Mouse (Mus musculus): ENCODE measurements around the gene Rab44. TPM values are rescaled to one million over a fixed set of nuclear protein-coding genes. Genes with fewer than 3 reads are reported as not detected.
"Not testable (repeated sequence)": the region's sequence is repeated elsewhere in the genome, so short reads cannot be mapped to it uniquely, and the experiment has no call there.

Rab44 gene
- polyA plus RNA-seq, 2 experiments = 3.7 to 12.8 TPM

- WGBS (ENCODE audit: insufficient replicate concordance) = 83% methylated on average over 24 of the region's 24 CpGs
- no peak for TF ChIP-seq EP300 (IDR thresholded peaks at IDR 0.05; ENCODE audit: low read depth)
- TF ChIP-seq CTCF (IDR thresholded peaks at IDR 0.05; ENCODE audit: low read depth) = no peak
- no peak overlapping the region for H3K4me2 ChIP-seq (ENCODE audit: low read depth)
- no peak overlapping the region for H3K9ac ChIP-seq (replicated peaks)
- peaks cover 1 to 4% of the 10 kb centered on the region in 2 experiments; a peak in 2 of 4 replicates for H3K4me1 ChIP-seq (replicated peaks; ENCODE audit: control insufficient read depth in 2 of 2, insufficient read depth in 2 of 2, low read length in 1 of 2)
- DNase-seq (ENCODE audit: low read depth in 3 of 3, low spot score in 3 of 3) (no peak), ATAC-seq (ENCODE audit: insufficient read depth) (no peak)
- H3K27ac ChIP-seq = no peak overlapping the region
- no peak overlapping the region for H3K4me3 ChIP-seq (ENCODE audit: insufficient read depth in 1 of 2, low read depth in 2 of 2, low read length in 2 of 2)
- H3K27me3 ChIP-seq (ENCODE audit: control insufficient read depth, insufficient read depth, low read length) = peaks cover 18% of the 10 kb centered on the region
- H3K9me3 ChIP-seq (ENCODE audit: control insufficient read depth, low read length) = no peaks in the 10 kb centered on the region
- no peaks in the 10 kb centered on the region for H3K36me3 ChIP-seq (replicated peaks; ENCODE audit: control insufficient read depth, insufficient read depth, low read depth)
Measured at GRCm38 (mm10) chr17:29098291-29098690, 15.7 kb upstream of the Rab44 start.

GRCm38 (mm10) chr17:29099076-29099475 is 14.9 kb upstream of the Rab44 start:
- Histone ChIP-seq H3K9ac (replicated peaks) (no peak overlapping the region), H3K4me2 (ENCODE audit: low read depth) (no peak overlapping the region), H3K4me1 (replicated peaks; ENCODE audit: control insufficient read depth in 2 of 2, insufficient read depth in 2 of 2, low read length in 1 of 2) (peaks cover 1 to 4% of the 10 kb centered on the region in 2 experiments; a peak in 2 of 4 replicates), H3K9me3 (ENCODE audit: control insufficient read depth, low read length) (no peaks in the 10 kb centered on the region), H3K27ac (no peak overlapping the region), H3K4me3 (ENCODE audit: insufficient read depth in 1 of 2, low read depth in 2 of 2, low read length in 2 of 2) (no peak overlapping the region), H3K27me3 (ENCODE audit: control insufficient read depth, insufficient read depth, low read length) (peaks cover 10% of the 10 kb centered on the region), H3K36me3 (replicated peaks; ENCODE audit: control insufficient read depth, insufficient read depth, low read depth) (no peaks in the 10 kb centered on the region)
- no peak for ATAC-seq (ENCODE audit: insufficient read depth)
- DNase-seq (ENCODE audit: low read depth in 3 of 3, low spot score in 3 of 3) = no peak
- WGBS (ENCODE audit: insufficient replicate concordance) = 35% methylated on average over 8 of the region's 8 CpGs
- TF ChIP-seq CTCF (IDR thresholded peaks at IDR 0.05; ENCODE audit: low read depth) (no peak), EP300 (IDR thresholded peaks at IDR 0.05; ENCODE audit: low read depth) (no peak)

- ATAC-seq (ENCODE audit: insufficient read depth) (no peak), DNase-seq (ENCODE audit: low read depth in 3 of 3, low spot score in 3 of 3) (no peak)
- Histone ChIP-seq H3K4me1 (replicated peaks; ENCODE audit: control insufficient read depth in 2 of 2, insufficient read depth in 2 of 2, low read length in 1 of 2) (no peaks in the 10 kb centered on the region; a peak in 1 of 4 replicates), H3K9ac (replicated peaks) (no peak overlapping the region), H3K4me3 (ENCODE audit: insufficient read depth in 1 of 2, low read depth in 2 of 2, low read length in 2 of 2) (no peak overlapping the region), H3K9me3 (ENCODE audit: control insufficient read depth, low read length) (no peaks in the 10 kb centered on the region), H3K36me3 (replicated peaks; ENCODE audit: control insufficient read depth, insufficient read depth, low read depth) (no peaks in the 10 kb centered on the region), H3K27me3 (ENCODE audit: control insufficient read depth, insufficient read depth, low read length) (no peaks in the 10 kb centered on the region), H3K4me2 (ENCODE audit: low read depth) (no peak overlapping the region), H3K27ac (no peak overlapping the region)
- no peak for TF ChIP-seq EP300 (IDR thresholded peaks at IDR 0.05; ENCODE audit: low read depth)
- no peak for TF ChIP-seq CTCF (IDR thresholded peaks at IDR 0.05; ENCODE audit: low read depth)
- WGBS (ENCODE audit: insufficient replicate concordance) = 72% methylated on average over 7 of the region's 7 CpGs
Measured at GRCm38 (mm10) chr17:29100627-29101026, 13.3 kb upstream of the Rab44 start.

- H3K36me3 ChIP-seq (replicated peaks; ENCODE audit: control insufficient read depth, insufficient read depth, low read depth); H3K4me1 ChIP-seq (replicated peaks; ENCODE audit: control insufficient read depth in 2 of 2, insufficient read depth in 2 of 2, low read length in 1 of 2); H3K9me3 ChIP-seq (ENCODE audit: control insufficient read depth, low read length); H3K4me2 ChIP-seq (ENCODE audit: low read depth); ATAC-seq (ENCODE audit: insufficient read depth); H3K4me3 ChIP-seq (ENCODE audit: insufficient read depth in 1 of 2, low read depth in 2 of 2, low read length in 2 of 2); H3K9ac ChIP-seq (replicated peaks); H3K27me3 ChIP-seq (ENCODE audit: control insufficient read depth, insufficient read depth, low read length); DNase-seq (ENCODE audit: low read depth in 3 of 3, low spot score in 3 of 3); H3K27ac ChIP-seq: not testable (repeated sequence)
- 51% methylated on average over 6 of the region's 6 CpGs for WGBS (ENCODE audit: insufficient replicate concordance)
Measured at GRCm38 (mm10) chr17:29110356-29110755, 3.6 kb upstream of the Rab44 start.

- H3K9me3 ChIP-seq (ENCODE audit: control insufficient read depth, low read length) = no peaks in the 10 kb centered on the region
- WGBS (ENCODE audit: insufficient replicate concordance) = 13% methylated on average over 5 of the region's 5 CpGs
- H3K27ac ChIP-seq = no peak overlapping the region
- H3K4me3 ChIP-seq (ENCODE audit: insufficient read depth in 1 of 2, low read depth in 2 of 2, low read length in 2 of 2) = no peak overlapping the region
- no peak for TF ChIP-seq CTCF (IDR thresholded peaks at IDR 0.05; ENCODE audit: low read depth)
- TF ChIP-seq EP300 (IDR thresholded peaks at IDR 0.05; ENCODE audit: low read depth) = no peak
- no peaks in the 10 kb centered on the region for H3K36me3 ChIP-seq (replicated peaks; ENCODE audit: control insufficient read depth, insufficient read depth, low read depth)
- ATAC-seq (ENCODE audit: insufficient read depth) (no peak), DNase-seq (ENCODE audit: low read depth in 3 of 3, low spot score in 3 of 3) (peak in 1 of 3 experiments; percentile 31)
- H3K4me1 ChIP-seq (replicated peaks; ENCODE audit: control insufficient read depth in 2 of 2, insufficient read depth in 2 of 2, low read length in 1 of 2) = peaks cover 0 to 2% of the 10 kb centered on the region in 2 experiments; a peak in 1 of 4 replicates
- no peak overlapping the region for H3K4me2 ChIP-seq (ENCODE audit: low read depth)
- H3K9ac ChIP-seq (replicated peaks) = no peak overlapping the region
- H3K27me3 ChIP-seq (ENCODE audit: control insufficient read depth, insufficient read depth, low read length) = no peaks in the 10 kb centered on the region
Measured at GRCm38 (mm10) chr17:29111332-29111731, 2.6 kb upstream of the Rab44 start.
